Mouse (Mus musculus): ENCODE measurements around the gene Cab39l. TPM values are rescaled to one million over a fixed set of nuclear protein-coding genes. Genes with fewer than 3 reads are reported as not detected.

Cab39l gene
- polyA plus RNA-seq, 1 experiment from 2014 or later: 25.1 TPM

DNA sequence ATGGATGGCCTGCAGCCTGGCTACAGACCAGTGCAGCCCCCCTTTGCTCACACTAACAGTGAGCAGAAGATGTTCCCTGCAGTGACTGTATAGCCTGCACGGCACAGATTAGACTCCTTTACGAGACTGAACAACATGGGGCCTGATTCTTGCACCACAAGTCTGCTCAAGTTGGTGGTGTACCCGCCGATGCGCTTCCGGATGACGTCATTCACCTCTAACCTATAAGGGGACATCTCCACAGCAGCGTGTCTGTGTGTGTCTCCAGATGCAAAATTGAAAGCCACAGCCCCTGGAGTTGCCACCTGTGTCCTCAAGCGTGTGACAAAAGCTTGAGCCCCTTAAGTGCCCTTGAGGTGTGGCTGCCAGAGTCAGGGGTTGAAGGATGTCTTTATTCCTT, 189.3 kb downstream of the Cab39l start:
- no peak for ATAC-seq (ENCODE audit: insufficient read depth)
- Histone ChIP-seq H3K4me1 (replicated peaks) (no peaks in the 10 kb centered on the region; the same call in 1 of the 2 replicates), H3K4me2 (no peak overlapping the region), H3K27me3 (peaks cover 30% of the 10 kb centered on the region), H3K9me3 (replicated peaks) (no peaks in the 10 kb centered on the region), H3K9ac (no peak overlapping the region), H3K27ac (replicated peaks) (no peak overlapping the region), H3K4me3 (replicated peaks) (no peak overlapping the region), H3K36me3 (replicated peaks) (no peaks in the 10 kb centered on the region)
- 81% methylated on average over 9 of the region's 9 CpGs for WGBS (ENCODE audit: insufficient replicate concordance)

DNA sequence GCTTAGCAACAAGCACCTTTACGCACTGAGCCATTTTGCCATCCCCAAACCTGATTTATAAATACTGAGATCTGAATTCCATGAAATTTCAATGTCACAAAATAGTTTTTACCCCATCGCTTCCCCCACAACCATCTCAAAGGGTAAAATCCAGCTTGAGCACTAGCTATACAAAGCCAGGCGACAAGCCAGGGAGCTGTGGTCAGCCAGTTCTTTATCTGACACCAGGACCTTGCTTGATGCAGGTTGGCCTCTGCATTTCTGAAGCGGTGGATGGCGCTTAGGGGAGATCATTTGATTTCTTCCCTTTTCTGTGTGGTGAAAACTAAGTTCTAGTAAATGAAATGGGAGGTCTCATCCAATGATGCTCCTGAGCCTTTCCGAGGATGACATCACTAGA, 191.3 kb downstream of the Cab39l start:
- no peaks in the 10 kb centered on the region for H3K4me1 ChIP-seq (replicated peaks)
- no peak overlapping the region for H3K4me2 ChIP-seq
- H3K27me3 ChIP-seq: peaks cover 11% of the 10 kb centered on the region; the same call in 1 of the 2 replicates
- ATAC-seq (ENCODE audit: insufficient read depth): no peak
- no peaks in the 10 kb centered on the region for H3K9me3 ChIP-seq (replicated peaks)
- H3K4me3 ChIP-seq (replicated peaks): no peak overlapping the region
- no peak overlapping the region for H3K27ac ChIP-seq (replicated peaks)
- no peak overlapping the region for H3K9ac ChIP-seq
- H3K36me3 ChIP-seq (replicated peaks): no peaks in the 10 kb centered on the region
- 60% methylated on average over 6 of the region's 6 CpGs for WGBS (ENCODE audit: insufficient replicate concordance)

DNA sequence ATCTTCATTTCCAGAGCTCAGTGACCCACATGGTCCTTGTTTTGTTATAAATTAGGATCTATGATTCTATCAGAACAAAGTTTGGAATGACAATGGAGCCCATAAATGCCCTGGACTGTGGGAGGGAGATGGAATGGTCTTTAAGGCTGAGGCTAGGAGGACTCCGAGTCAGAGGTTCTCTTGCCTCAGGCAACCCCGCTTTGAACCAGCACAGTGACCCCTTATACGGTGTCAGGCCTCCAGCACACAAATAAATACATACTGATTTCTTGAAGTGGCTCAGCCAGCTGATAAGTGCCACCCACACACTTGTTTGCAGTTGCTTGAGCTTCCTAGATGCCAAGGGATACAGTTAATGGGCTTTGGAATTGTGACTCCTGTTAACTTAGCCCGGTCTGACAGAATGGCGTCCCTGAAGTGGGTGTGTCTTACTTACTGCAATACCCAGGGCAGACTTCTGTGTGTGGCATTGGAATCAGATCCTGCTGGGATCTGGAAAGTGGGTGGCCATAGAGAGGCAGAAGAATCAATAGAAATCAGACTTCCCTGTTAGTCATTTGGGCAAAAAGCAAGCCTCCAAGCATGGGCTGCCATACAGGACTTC, 192.6 kb downstream of the Cab39l start:
- no peaks in the 10 kb centered on the region for H3K36me3 ChIP-seq (replicated peaks)
- no peaks in the 10 kb centered on the region for H3K4me1 ChIP-seq (replicated peaks)
- no peak for ATAC-seq (ENCODE audit: insufficient read depth)
- H3K4me3 ChIP-seq (replicated peaks): no peak overlapping the region
- 79% methylated on average over 5 of the region's 5 CpGs for WGBS (ENCODE audit: insufficient replicate concordance)
- no peaks in the 10 kb centered on the region for H3K27me3 ChIP-seq
- H3K9ac ChIP-seq: no peak overlapping the region
- no peaks in the 10 kb centered on the region for H3K9me3 ChIP-seq (replicated peaks)
- no peak overlapping the region for H3K4me2 ChIP-seq
- H3K27ac ChIP-seq (replicated peaks): no peak overlapping the region

DNA sequence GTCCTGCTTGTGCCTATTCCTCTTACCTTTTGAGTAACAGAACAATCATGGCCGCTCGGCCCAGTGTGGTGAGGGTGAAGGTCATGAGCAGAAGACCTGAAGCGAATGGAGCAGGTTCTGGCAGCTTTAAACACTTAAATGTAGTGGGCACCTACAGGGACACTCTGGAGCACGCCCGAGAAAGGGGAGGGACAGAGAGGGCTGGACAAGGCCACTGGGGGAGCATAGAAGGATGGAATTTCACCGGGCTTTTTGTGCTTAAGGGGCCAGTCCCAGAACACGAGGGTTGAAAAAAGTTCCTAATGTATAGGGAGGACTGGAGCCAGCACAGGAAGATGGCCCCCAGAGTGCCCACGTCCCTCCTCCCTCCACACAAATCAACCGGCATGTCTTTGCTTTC, 193.2 kb downstream of the Cab39l start:
- Histone ChIP-seq H3K9ac (no peak overlapping the region), H3K4me3 (replicated peaks) (no peak overlapping the region), H3K36me3 (replicated peaks) (no peaks in the 10 kb centered on the region), H3K9me3 (replicated peaks) (no peaks in the 10 kb centered on the region), H3K27ac (replicated peaks) (no peak overlapping the region), H3K4me2 (no peak overlapping the region), H3K4me1 (replicated peaks) (no peaks in the 10 kb centered on the region), H3K27me3 (no peaks in the 10 kb centered on the region)
- WGBS (ENCODE audit: insufficient replicate concordance): 67% methylated on average over 9 of the region's 9 CpGs
- ATAC-seq (ENCODE audit: insufficient read depth): no peak

Other genes with a start within 250 kb of the Cab39l start
- gene Rcbtb1, start 239.8 kb upstream of the Cab39l start, polyA plus RNA-seq (2015; fragmentation: Nextera tagmentation; extraction: Ambion mirVana): 18.5 and 23.0 TPM in 2 replicates
- not detected in 2 replicates for gene Gm6904, start 180.8 kb upstream of the Cab39l start, polyA plus RNA-seq (2015; fragmentation: Nextera tagmentation; extraction: Ambion mirVana)
- 0.23 and 0.38 TPM in 2 replicates for gene Phf11a, start 143.4 kb upstream of the Cab39l start, polyA plus RNA-seq (2015; fragmentation: Nextera tagmentation; extraction: Ambion mirVana)
- gene Phf11b, start 99.6 kb upstream of the Cab39l start, polyA plus RNA-seq (2015; fragmentation: Nextera tagmentation; extraction: Ambion mirVana): 1.2 and 1.4 TPM in 2 replicates
- gene Phf11d, start 75.5 kb upstream of the Cab39l start, polyA plus RNA-seq (2015; fragmentation: Nextera tagmentation; extraction: Ambion mirVana): 1.2 and 1.3 TPM in 2 replicates
- 0.33 and 0.46 TPM in 2 replicates for gene Phf11c, start 45.6 kb upstream of the Cab39l start, polyA plus RNA-seq (2015; fragmentation: Nextera tagmentation; extraction: Ambion mirVana)
- 7.1 and 8.1 TPM in 2 replicates for gene Setdb2, start 88 bp upstream of the Cab39l start, polyA plus RNA-seq (2015; fragmentation: Nextera tagmentation; extraction: Ambion mirVana)
- 15.0 and 15.8 TPM in 2 replicates for gene Cdadc1, start 157.0 kb downstream of the Cab39l start, polyA plus RNA-seq (2015; fragmentation: Nextera tagmentation; extraction: Ambion mirVana)
- gene Shisa2, start 184.3 kb downstream of the Cab39l start, polyA plus RNA-seq (2015; fragmentation: Nextera tagmentation; extraction: Ambion mirVana): 0.59 and 0.71 TPM in 2 replicates